ENCODE assay signal across 8 mouse cellular contexts in the genomic region with DNA sequence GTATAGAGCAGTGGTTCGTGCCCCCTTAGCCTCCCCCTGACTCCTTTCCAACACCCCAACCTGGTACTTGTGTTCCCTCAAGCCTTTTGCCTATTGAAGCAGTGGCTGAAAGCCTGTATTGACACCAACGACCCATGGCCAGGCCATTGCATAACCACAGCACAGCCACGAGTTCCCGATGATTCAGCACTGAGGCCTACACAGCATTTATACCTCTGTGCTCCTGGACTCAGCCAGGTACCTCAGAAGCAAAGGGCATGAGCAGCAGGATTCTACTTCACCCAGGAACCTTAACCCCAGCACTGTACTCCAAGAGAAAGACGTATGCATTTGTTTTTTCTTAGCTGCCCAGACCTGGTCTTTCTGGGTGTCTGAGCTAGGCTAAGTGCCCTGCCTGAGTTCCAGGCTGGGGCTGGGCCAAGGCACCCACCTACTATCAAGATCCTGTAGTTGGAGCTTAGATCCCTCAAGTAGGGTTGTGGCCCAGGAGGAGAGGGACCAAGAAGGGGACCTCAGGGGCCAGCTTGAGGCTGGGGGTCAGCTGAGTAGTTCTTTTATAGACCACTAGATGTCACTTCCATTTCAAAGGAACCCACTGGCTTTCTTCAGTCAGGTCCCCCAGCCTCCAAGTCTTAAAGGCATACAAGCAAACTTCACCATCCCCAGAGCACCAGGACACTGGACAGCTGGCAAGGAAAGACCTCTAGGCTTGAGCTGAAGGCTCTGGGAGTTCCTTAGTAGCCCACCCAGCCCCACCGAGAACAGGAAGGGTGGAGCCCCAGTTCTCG.
DNase-seq lines count a peak whose midpoint lies in the region; ATAC-seq and TF ChIP-seq lines count a peak whose summit lies in the region.

No protein-coding gene starts in this region.

- no peak for ATAC-seq in forebrain, embryonic 14.5 days
- no peak for ATAC-seq in forebrain, embryonic 15.5 days (replicated peaks)
- ATAC-seq in intestine, postnatal 0 days, result peak; percentile 84

- no peaks in the 10 kb centered on the region for H3K27me3 ChIP-seq in forebrain, embryonic 14.5 days (replicated peaks; ENCODE audit: control insufficient read depth, insufficient read depth, low read length)
- no peaks in the 10 kb centered on the region for H3K27me3 ChIP-seq in forebrain, embryonic 15.5 days
- no peaks in the 10 kb centered on the region for H3K27me3 ChIP-seq in intestine, postnatal 0 days (replicated peaks; ENCODE audit: control insufficient read depth, insufficient read depth, low read length)

- H3K9ac ChIP-seq in forebrain, embryonic 14.5 days (ENCODE audit: low read length), result no peak overlapping the region
- H3K9ac ChIP-seq in forebrain, embryonic 15.5 days (replicated peaks), result no peak overlapping the region
- H3K9ac ChIP-seq in intestine, postnatal 0 days (ENCODE audit: low read depth, low read length), result peak overlapping the region; percentile 40; the same call in 1 of the 2 replicates

- no peaks in the 10 kb centered on the region for H3K4me1 ChIP-seq in forebrain, embryonic 14.5 days (ENCODE audit: control insufficient read depth, insufficient read depth, low read length)
- H3K4me1 ChIP-seq in forebrain, embryonic 15.5 days, result no peaks in the 10 kb centered on the region
- no peaks in the 10 kb centered on the region for H3K4me1 ChIP-seq in intestine, postnatal 0 days (replicated peaks; ENCODE audit: control insufficient read depth, insufficient read depth, low read length)

- no peak overlapping the region for H3K4me2 ChIP-seq in forebrain, embryonic 14.5 days (ENCODE audit: low read length)
- H3K4me2 ChIP-seq in forebrain, embryonic 15.5 days (replicated peaks), result no peak overlapping the region
- no peak overlapping the region for H3K4me2 ChIP-seq in intestine, postnatal 0 days (replicated peaks; ENCODE audit: low read depth)

- H3K9me3 ChIP-seq in forebrain, embryonic 14.5 days (replicated peaks; ENCODE audit: control insufficient read depth, low read length), result no peaks in the 10 kb centered on the region
- H3K9me3 ChIP-seq in forebrain, embryonic 15.5 days, result no peaks in the 10 kb centered on the region
- no peaks in the 10 kb centered on the region for H3K9me3 ChIP-seq in intestine, postnatal 0 days (ENCODE audit: control insufficient read depth)

- no peaks in the 10 kb centered on the region for H3K36me3 ChIP-seq in forebrain, embryonic 14.5 days (ENCODE audit: control insufficient read depth, insufficient read depth, low read length)
- H3K36me3 ChIP-seq in forebrain, embryonic 15.5 days, result no peaks in the 10 kb centered on the region
- no peaks in the 10 kb centered on the region for H3K36me3 ChIP-seq in intestine, postnatal 0 days (ENCODE audit: control insufficient read depth, insufficient read depth)

- intact Hi-C loops in left cerebral cortex, postnatal 36 days (cut with DNase I), result no loop called here
- intact Hi-C loops in left cerebral cortex, postnatal 4 days (cut with DNase I), result no loop called here

- peak; percentile 60 for TF ChIP-seq CTCF in intestine, postnatal 0 days (IDR thresholded peaks at IDR 0.05; ENCODE audit: low read depth)

- WGBS in forebrain, embryonic 14.5 days, result 87% methylated on average over 7 of the region's 7 CpGs
- WGBS in forebrain, embryonic 15.5 days, result 81% methylated on average over 7 of the region's 7 CpGs
- 59% methylated on average over 7 of the region's 7 CpGs for WGBS in intestine, postnatal 0 days

- peak; percentile 16 for DNase-seq in forebrain, embryonic 14.5 days (ENCODE audit: low spot score)
- DNase-seq in MN1 (ENCODE audit: low spot score), result peak; percentile 56
- DNase-seq in lung, postnatal 10 days, result peak; percentile 42
- no peak for DNase-seq in cerebellum, postnatal 25 days
- DNase-seq in left cerebral cortex, postnatal 36 days (ENCODE audit: low spot score in 2 of 2), result no peak
- no peak for DNase-seq in left cerebral cortex, postnatal 4 days

- no peak overlapping the region for H3K27ac ChIP-seq in forebrain, embryonic 14.5 days (ENCODE audit: low read depth, low read length)
- no peak overlapping the region for H3K27ac ChIP-seq in forebrain, embryonic 15.5 days (replicated peaks)
- peak overlapping the region; percentile 92 for H3K27ac ChIP-seq in intestine, postnatal 0 days (ENCODE audit: low read depth, low read length)

- H3K4me3 ChIP-seq in forebrain, embryonic 14.5 days (ENCODE audit: low read depth, low read length), result no peak overlapping the region
- no peak overlapping the region for H3K4me3 ChIP-seq in forebrain, embryonic 15.5 days
- no peak overlapping the region for H3K4me3 ChIP-seq in intestine, postnatal 0 days (ENCODE audit: low read depth, low read length)

Comparison
In these comparisons a context has a peak if more than half of its experiments do, and no peak if none do; other contexts are left out.
1. DNase-seq: peak in forebrain, embryonic 14.5 days (single experiment), MN1 (single experiment) and lung, postnatal 10 days (single experiment); none in cerebellum, postnatal 25 days (0 of 2), left cerebral cortex, postnatal 36 days (0 of 2) and left cerebral cortex, postnatal 4 days (single experiment).